Mouse (Mus musculus) lung, adult 2 months (tissue): ENCODE results near the gene Msmb.

Experiments
- CTCF ChIP-seq: fragments of 200-500 bp; IDR thresholded peaks from 2 replicates; pipeline ENCODE4 v1.5.1; 2011; ENCODE audit warnings: mild to moderate bottlenecking, low read length, control low read depth; ENCODE audit not compliant: insufficient read depth
- POLR2A ChIP-seq: fragments of 200-500 bp; IDR thresholded peaks from 2 replicates; pipeline ENCODE4 v1.6.1; 2011; ENCODE audit warnings: low read depth, mild to moderate bottlenecking, control low read depth, low read length, borderline replicate concordance; ENCODE audit errors: extremely low read depth

DNA sequence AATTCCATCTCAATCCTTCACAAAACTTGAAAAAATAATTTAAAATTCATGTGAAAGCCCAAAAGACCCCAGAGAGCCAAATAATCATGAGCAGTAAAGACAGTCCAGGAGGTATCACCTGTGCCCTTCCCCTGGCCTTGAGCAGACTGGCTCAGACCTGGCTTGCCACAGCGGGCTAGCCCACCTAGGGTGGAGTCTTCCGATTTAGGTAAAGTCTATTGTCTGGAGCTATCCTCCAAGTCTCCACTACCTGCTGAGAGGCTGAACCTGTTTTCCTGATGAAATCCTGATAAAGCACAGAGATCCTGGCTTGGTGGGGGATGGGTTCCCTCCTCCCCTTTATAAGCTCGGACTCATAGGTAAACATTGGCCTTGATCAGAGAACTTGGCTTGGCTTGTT, 17.6 kb upstream of the Msmb start:
- TF ChIP-seq CTCF (no peak), POLR2A (no peak)
